Mouse (Mus musculus): ENCODE results near the gene Fcor. TPM values are rescaled to one million over a fixed set of nuclear protein-coding genes. Genes with fewer than 3 reads are reported as not detected.

Gene Fcor
- polyA plus RNA-seq, 1 experiment from 2014 or later: 6.7 TPM

GRCm38 (mm10) chr8:3630647-3631477 is 41.3 kb downstream of the Fcor start, which contains the start of gene Stxbp2:
TSS of gene Stxbp2 (plus strand) at chr8:3630955.
- whole genome bisulfite sequencing: 7% methylated on average over 47 of the region's 47 CpGs
- peak within 1 kb of the TSS; percentile 77 for H3K4me2 ChIP-seq

GRCm38 (mm10) chr8:3628014-3628413 is 44.1 kb downstream of the Fcor start:
- H3K9ac ChIP-seq: no peak overlapping the region
- H3K4me1 ChIP-seq: peaks cover 9% of the 10 kb centered on the region
- 36% methylated on average over 5 of the region's 5 CpGs for WGBS
- H3K4me3 ChIP-seq (replicated peaks): no peak overlapping the region
- no peak overlapping the region for H3K27ac ChIP-seq
- H3K36me3 ChIP-seq (replicated peaks): no peaks in the 10 kb centered on the region
- ATAC-seq (ENCODE audit: low FRiP score): 0 out of 2 replicates have a peak, but pooled peaks have one; percentile 37
- peaks cover 20% of the 10 kb centered on the region for H3K27me3 ChIP-seq
- H3K9me3 ChIP-seq: no peaks in the 10 kb centered on the region
- H3K4me2 ChIP-seq: no peak overlapping the region

More at GRCm38 (mm10) chr8:3630647-3631477, 41.3 kb downstream of the Fcor start, which contains the start of gene Stxbp2:
- peaks cover 20% of the 10 kb centered on the region for H3K27me3 ChIP-seq
- H3K36me3 ChIP-seq (replicated peaks): no peaks in the 10 kb centered on the region
- H3K27ac ChIP-seq: no peak within 1 kb of the TSS
- H3K4me1 ChIP-seq: peaks cover 9% of the 10 kb centered on the region
- peak within 1 kb of the TSS; percentile 57 for H3K4me3 ChIP-seq (replicated peaks)
- no peaks in the 10 kb centered on the region for H3K9me3 ChIP-seq
- peak; percentile 88 for ATAC-seq (ENCODE audit: low FRiP score)
- H3K9ac ChIP-seq: peak within 1 kb of the TSS; percentile 56

- no peak overlapping the region for H3K4me3 ChIP-seq (replicated peaks)
- whole genome bisulfite sequencing: 68% methylated on average over 5 of the region's 5 CpGs
- peaks cover 20% of the 10 kb centered on the region for H3K27me3 ChIP-seq
- H3K4me1 ChIP-seq: peaks cover 15% of the 10 kb centered on the region
- ATAC-seq (ENCODE audit: low FRiP score): no peak
- H3K9ac ChIP-seq: no peak overlapping the region
- no peaks in the 10 kb centered on the region for H3K9me3 ChIP-seq
- H3K27ac ChIP-seq: no peak overlapping the region
- H3K36me3 ChIP-seq (replicated peaks): no peaks in the 10 kb centered on the region
- no peak overlapping the region for H3K4me2 ChIP-seq
Measured at GRCm38 (mm10) chr8:3626971-3627370, 45.2 kb downstream of the Fcor start.

GRCm38 (mm10) chr8:3625445-3625844 is 46.7 kb downstream of the Fcor start, which contains the start of gene Pcp2:
TSS of gene Pcp2 (minus strand) at chr8:3625545.
- WGBS: 75% methylated on average over 1 of the region's 1 CpGs
- no peak for ATAC-seq (ENCODE audit: low FRiP score)

GRCm38 (mm10) chr8:3622119-3622518 is 50.0 kb downstream of the Fcor start:
- H3K4me1 ChIP-seq: peaks cover 23% of the 10 kb centered on the region
- peaks cover 16% of the 10 kb centered on the region for H3K36me3 ChIP-seq (replicated peaks)
- peak overlapping the region; percentile 68 for H3K9ac ChIP-seq
- peak overlapping the region; percentile 85 for H3K4me3 ChIP-seq (replicated peaks)
- no peaks in the 10 kb centered on the region for H3K9me3 ChIP-seq
- peak overlapping the region; percentile 61 for H3K4me2 ChIP-seq
- H3K27me3 ChIP-seq: no peaks in the 10 kb centered on the region
- no peak overlapping the region for H3K27ac ChIP-seq
- no peak for ATAC-seq (ENCODE audit: low FRiP score)
- 70% methylated on average over 8 of the region's 8 CpGs for WGBS

More at GRCm38 (mm10) chr8:3625445-3625844, 46.7 kb downstream of the Fcor start, which contains the start of gene Pcp2:
- Histone ChIP-seq H3K27me3 (peaks cover 20% of the 10 kb centered on the region), H3K4me3 (replicated peaks) (no peak within 1 kb of the TSS), H3K36me3 (replicated peaks) (no peaks in the 10 kb centered on the region), H3K9ac (no peak within 1 kb of the TSS), H3K4me2 (no peak within 1 kb of the TSS), H3K9me3 (no peaks in the 10 kb centered on the region), H3K27ac (no peak within 1 kb of the TSS), H3K4me1 (peaks cover 11% of the 10 kb centered on the region)

- Histone ChIP-seq H3K9ac (peak within 1 kb of the TSS; percentile 76), H3K27ac (no peak within 1 kb of the TSS), H3K27me3 (no peaks in the 10 kb centered on the region), H3K4me1 (peaks cover 23% of the 10 kb centered on the region), H3K9me3 (no peaks in the 10 kb centered on the region), H3K4me3 (replicated peaks) (peak within 1 kb of the TSS; percentile 85), H3K4me2 (peak within 1 kb of the TSS; percentile 87), H3K36me3 (replicated peaks) (peaks cover 21% of the 10 kb centered on the region)
- peak; percentile 98 for ATAC-seq (ENCODE audit: low FRiP score)
- WGBS: under 1% methylated on average over 37 of the region's 37 CpGs
Measured at GRCm38 (mm10) chr8:3621199-3621970, 50.8 kb downstream of the Fcor start, which contains the start of the genes Xab2 and Pet100. TSS of gene Xab2 (minus strand) at chr8:3621316. TSS of gene Pet100 (plus strand) at chr8:3621548.

Other genes with a start within 250 kb of the Fcor start
- 3.7 and 4.4 TPM in 2 replicates for gene Pex11g, start 204.7 kb downstream of the Fcor start, polyA plus RNA-seq (2016; fragmentation: Nextera tagmentation; extraction: Ambion mirVana)
- gene Tex45, start 201.5 kb downstream of the Fcor start, polyA plus RNA-seq (2016; fragmentation: Nextera tagmentation; extraction: Ambion mirVana): not detected in 2 replicates
- gene Zfp358, start 179.2 kb downstream of the Fcor start, polyA plus RNA-seq (2016; fragmentation: Nextera tagmentation; extraction: Ambion mirVana): 69.3 and 78.4 TPM in 2 replicates
- gene Mcoln1, start 171.9 kb downstream of the Fcor start, polyA plus RNA-seq (2016; fragmentation: Nextera tagmentation; extraction: Ambion mirVana): 68.5 and 72.4 TPM in 2 replicates
- 22.7 and 24.2 TPM in 2 replicates for gene Pnpla6, start 157.0 kb downstream of the Fcor start, polyA plus RNA-seq (2016; fragmentation: Nextera tagmentation; extraction: Ambion mirVana)
- 2.9 and 3.1 TPM in 2 replicates for gene C330021F23Rik, start 104.4 kb downstream of the Fcor start, polyA plus RNA-seq (2016; fragmentation: Nextera tagmentation; extraction: Ambion mirVana)
- gene Camsap3, start 85.1 kb downstream of the Fcor start, polyA plus RNA-seq (2016; fragmentation: Nextera tagmentation; extraction: Ambion mirVana): 20.3 and 24.0 TPM in 2 replicates
- gene Xab2, start 51.0 kb downstream of the Fcor start, polyA plus RNA-seq (2016; fragmentation: Nextera tagmentation; extraction: Ambion mirVana): 65.8 and 68.7 TPM in 2 replicates
- 115 and 121 TPM in 2 replicates for gene Pet100, start 50.8 kb downstream of the Fcor start, polyA plus RNA-seq (2016; fragmentation: Nextera tagmentation; extraction: Ambion mirVana)
- gene Pcp2, start 46.8 kb downstream of the Fcor start, polyA plus RNA-seq (2016; fragmentation: Nextera tagmentation; extraction: Ambion mirVana): 0.43 TPM in 1 of 2 replicates, not detected in the other
- gene Stxbp2, start 41.4 kb downstream of the Fcor start, polyA plus RNA-seq (2016; fragmentation: Nextera tagmentation; extraction: Ambion mirVana): 28.7 and 29.3 TPM in 2 replicates
- gene Retn, start 16.6 kb downstream of the Fcor start, polyA plus RNA-seq (2016; fragmentation: Nextera tagmentation; extraction: Ambion mirVana): 0.32 and 0.46 TPM in 2 replicates
- gene Mcemp1, start 6.6 kb downstream of the Fcor start, polyA plus RNA-seq (2016; fragmentation: Nextera tagmentation; extraction: Ambion mirVana): 0.13 TPM in 1 of 2 replicates, not detected in the other
- gene Trappc5, start 3.9 kb upstream of the Fcor start, polyA plus RNA-seq (2016; fragmentation: Nextera tagmentation; extraction: Ambion mirVana): 44.6 and 44.8 TPM in 2 replicates
- 0.35 and 0.89 TPM in 2 replicates for gene Fcer2a, start 21.8 kb upstream of the Fcor start, polyA plus RNA-seq (2016; fragmentation: Nextera tagmentation; extraction: Ambion mirVana)
- gene Clec4g, start 48.3 kb upstream of the Fcor start, polyA plus RNA-seq (2016; fragmentation: Nextera tagmentation; extraction: Ambion mirVana): not detected in 2 replicates
- gene Cd209a, start 76.6 kb upstream of the Fcor start, polyA plus RNA-seq (2016; fragmentation: Nextera tagmentation; extraction: Ambion mirVana): not detected in 2 replicates
- not detected in 2 replicates for gene Cd209e, start 181.9 kb upstream of the Fcor start, polyA plus RNA-seq (2016; fragmentation: Nextera tagmentation; extraction: Ambion mirVana)
- gene Cd209d, start 206.2 kb upstream of the Fcor start, polyA plus RNA-seq (2016; fragmentation: Nextera tagmentation; extraction: Ambion mirVana): not detected in 2 replicates